Mouse (Mus musculus) kidney, embryonic 15.5 days (tissue): ENCODE data around the gene Tmem120b. TPM values are rescaled to one million over a fixed set of nuclear protein-coding genes. Genes with fewer than 3 reads are reported as not detected.

Experiments
- ATAC-seq: fragments of 200-750 bp; cut with Nextera tagmentation; replicated peaks from 2 replicates; pipeline ENCODE4 v1.8.0; 2017; ENCODE audit warnings: moderate TSS enrichment; ENCODE audit not compliant: low FRiP score
- H3K27ac ChIP-seq: fragments of 300-500 bp; sonication (generic); 2 replicates; pipeline ENCODE4 v1.5.1; 2015; ENCODE audit warnings: mild to moderate bottlenecking, inconsistent platforms
- H3K27me3 ChIP-seq: fragments of 300-500 bp; sonication (generic); 2 replicates; pipeline ENCODE4 v1.6.1; 2015; ENCODE audit warnings: inconsistent platforms
- H3K36me3 ChIP-seq: fragments of 300-500 bp; sonication (generic); 2 replicates; pipeline ENCODE4 v1.6.1; 2015; ENCODE audit warnings: inconsistent platforms
- H3K4me1 ChIP-seq: fragments of 300-500 bp; sonication (generic); 2 replicates; pipeline ENCODE4 v1.6.1; 2015; ENCODE audit warnings: inconsistent platforms
- H3K4me2 ChIP-seq: fragments of 300-500 bp; sonication (generic); 2 replicates; pipeline ENCODE4 v1.6.1; 2015; ENCODE audit warnings: moderate library complexity, mild to moderate bottlenecking, inconsistent platforms
- H3K4me3 ChIP-seq: fragments of 300-500 bp; sonication (generic); replicated peaks from 2 replicates; pipeline ENCODE4 v1.5.1; 2015; ENCODE audit warnings: mild to moderate bottlenecking, inconsistent platforms
- H3K9ac ChIP-seq: fragments of 300-500 bp; sonication (generic); 2 replicates; pipeline ENCODE4 v1.6.1; 2015; ENCODE audit warnings: mild to moderate bottlenecking, inconsistent platforms
- H3K9me3 ChIP-seq: fragments of 300-500 bp; sonication (generic); replicated peaks from 2 replicates; pipeline ENCODE4 v1.6.1; 2016; ENCODE audit warnings: inconsistent platforms
- WGBS: fragments of 180-500 bp; shearing (Covaris S2); methylation state at CpG from one replicate; pipeline ENCODE4 v1.1.7; 2015; ENCODE audit warnings: mixed read lengths; 5-methylcytosine and 5-hydroxymethylcytosine counted together
- polyA plus RNA-seq: library from polyadenylated mRNA; unstranded; fragments of >200 nt; fragmentation: Nextera tagmentation; extraction: Ambion mirVana; gene quantifications from 2 replicates; pipeline ENCODE4 v1.2.1, GENCODE M21; 2015

Gene Tmem120b
- polyA plus RNA-seq, 1 experiment from 2014 or later = 19.2 TPM

- WGBS = 6% methylated on average over 19 of the region's 19 CpGs
- peak; percentile 84 for ATAC-seq
- Histone ChIP-seq H3K9me3 (no peaks in the 10 kb centered on the region), H3K4me3 (peak overlapping the region; percentile 41), H3K9ac (no peak overlapping the region), H3K27me3 (no peaks in the 10 kb centered on the region), H3K36me3 (peaks cover 88% of the 10 kb centered on the region), H3K27ac (peak overlapping the region; percentile 66), H3K4me1 (peaks cover 59% of the 10 kb centered on the region), H3K4me2 (peak overlapping the region; percentile 56)
Observed at GRCm38 (mm10) chr5:123149451-123150400, 81.5 kb downstream of the Tmem120b start.

GRCm38 (mm10) chr5:123150641-123151040, 82.4 kb downstream of the Tmem120b start:
- Histone ChIP-seq H3K4me2 (peak overlapping the region; percentile 56), H3K27ac (peak overlapping the region; percentile 64), H3K36me3 (peaks cover 90% of the 10 kb centered on the region), H3K9me3 (no peaks in the 10 kb centered on the region), H3K27me3 (no peaks in the 10 kb centered on the region), H3K9ac (peak overlapping the region; percentile 43; the same call in 1 of the 2 replicates), H3K4me1 (peaks cover 50% of the 10 kb centered on the region), H3K4me3 (peak overlapping the region; percentile 41)
- no peak for ATAC-seq
- 25% methylated on average over 7 of the region's 7 CpGs for WGBS

- 0 out of 2 replicates have a peak, but pooled peaks have one; percentile 4 for ATAC-seq
- Histone ChIP-seq H3K4me3 (peak overlapping the region; percentile 41), H3K27ac (peak overlapping the region; percentile 64), H3K4me1 (peaks cover 46% of the 10 kb centered on the region), H3K36me3 (peaks cover 88% of the 10 kb centered on the region), H3K4me2 (peak overlapping the region; percentile 56), H3K27me3 (no peaks in the 10 kb centered on the region), H3K9ac (0 out of 2 replicates have a peak overlapping the region, but pooled peaks have one; percentile 43), H3K9me3 (no peaks in the 10 kb centered on the region)
- WGBS = 21% methylated on average over 7 of the region's 7 CpGs
Observed at GRCm38 (mm10) chr5:123151077-123151476, 82.9 kb downstream of the Tmem120b start.

- Histone ChIP-seq H3K4me1 (peaks cover 39% of the 10 kb centered on the region), H3K27me3 (no peaks in the 10 kb centered on the region), H3K4me3 (no peak overlapping the region), H3K27ac (0 out of 2 replicates have a peak overlapping the region, but pooled peaks have one; percentile 64), H3K36me3 (peaks cover 87% of the 10 kb centered on the region), H3K9me3 (no peaks in the 10 kb centered on the region), H3K9ac (no peak overlapping the region), H3K4me2 (peak overlapping the region; percentile 56; the same call in 1 of the 2 replicates)
- no peak for ATAC-seq
- WGBS = 84% methylated on average over 19 of the region's 19 CpGs
Observed at GRCm38 (mm10) chr5:123151707-123152362, 83.6 kb downstream of the Tmem120b start.

GRCm38 (mm10) chr5:123152901-123153300, 84.7 kb downstream of the Tmem120b start:
- peaks cover 87% of the 10 kb centered on the region for H3K36me3 ChIP-seq
- no peak overlapping the region for H3K27ac ChIP-seq
- H3K9ac ChIP-seq = no peak overlapping the region
- no peak overlapping the region for H3K4me2 ChIP-seq
- no peak for ATAC-seq
- H3K4me3 ChIP-seq = no peak overlapping the region
- 81% methylated on average over 1 of the region's 1 CpGs for WGBS
- peaks cover 38% of the 10 kb centered on the region for H3K4me1 ChIP-seq
- H3K9me3 ChIP-seq = no peaks in the 10 kb centered on the region
- H3K27me3 ChIP-seq = no peaks in the 10 kb centered on the region

GRCm38 (mm10) chr5:123155425-123155824, 87.2 kb downstream of the Tmem120b start:
- ATAC-seq = no peak
- no peak overlapping the region for H3K4me2 ChIP-seq
- 52% methylated on average over 7 of the region's 7 CpGs for WGBS
- H3K36me3 ChIP-seq = peaks cover 93% of the 10 kb centered on the region
- no peaks in the 10 kb centered on the region for H3K27me3 ChIP-seq
- H3K9me3 ChIP-seq = no peaks in the 10 kb centered on the region
- no peak overlapping the region for H3K27ac ChIP-seq
- H3K9ac ChIP-seq = no peak overlapping the region
- H3K4me3 ChIP-seq = no peak overlapping the region
- peaks cover 13% of the 10 kb centered on the region for H3K4me1 ChIP-seq

GRCm38 (mm10) chr5:123156763-123157162, 88.5 kb downstream of the Tmem120b start:
- Histone ChIP-seq H3K27ac (no peak overlapping the region), H3K4me3 (no peak overlapping the region), H3K9ac (no peak overlapping the region), H3K36me3 (peaks cover 94% of the 10 kb centered on the region), H3K4me2 (no peak overlapping the region), H3K9me3 (no peaks in the 10 kb centered on the region), H3K27me3 (no peaks in the 10 kb centered on the region), H3K4me1 (no peaks in the 10 kb centered on the region; the same call in 1 of the 2 replicates)
- ATAC-seq = no peak
- WGBS = 86% methylated on average over 12 of the region's 12 CpGs

- no peak overlapping the region for H3K4me2 ChIP-seq
- no peak overlapping the region for H3K27ac ChIP-seq
- 94% methylated on average over 4 of the region's 4 CpGs for WGBS
- H3K9ac ChIP-seq = no peak overlapping the region
- peaks cover 95% of the 10 kb centered on the region for H3K36me3 ChIP-seq
- no peaks in the 10 kb centered on the region for H3K27me3 ChIP-seq
- ATAC-seq = no peak
- no peaks in the 10 kb centered on the region for H3K4me1 ChIP-seq
- no peaks in the 10 kb centered on the region for H3K9me3 ChIP-seq
- no peak overlapping the region for H3K4me3 ChIP-seq
Observed at GRCm38 (mm10) chr5:123157972-123158371, 89.8 kb downstream of the Tmem120b start.

GRCm38 (mm10) chr5:123159446-123159845, 91.2 kb downstream of the Tmem120b start:
- H3K4me2 ChIP-seq = no peak overlapping the region
- H3K9me3 ChIP-seq = no peaks in the 10 kb centered on the region
- H3K4me1 ChIP-seq = no peaks in the 10 kb centered on the region
- H3K27ac ChIP-seq = no peak overlapping the region
- H3K36me3 ChIP-seq = peaks cover 95% of the 10 kb centered on the region
- ATAC-seq = no peak
- no peaks in the 10 kb centered on the region for H3K27me3 ChIP-seq
- H3K9ac ChIP-seq = no peak overlapping the region
- no peak overlapping the region for H3K4me3 ChIP-seq
- 88% methylated on average over 4 of the region's 4 CpGs for WGBS

GRCm38 (mm10) chr5:123159866-123160265, 91.7 kb downstream of the Tmem120b start:
- no peaks in the 10 kb centered on the region for H3K27me3 ChIP-seq
- H3K9me3 ChIP-seq = no peaks in the 10 kb centered on the region
- H3K36me3 ChIP-seq = peaks cover 94% of the 10 kb centered on the region
- H3K4me3 ChIP-seq = no peak overlapping the region
- no peaks in the 10 kb centered on the region for H3K4me1 ChIP-seq
- no peak for ATAC-seq
- H3K9ac ChIP-seq = no peak overlapping the region
- no peak overlapping the region for H3K27ac ChIP-seq
- no peak overlapping the region for H3K4me2 ChIP-seq
- 91% methylated on average over 15 of the region's 15 CpGs for WGBS

- no peaks in the 10 kb centered on the region for H3K9me3 ChIP-seq
- 79% methylated on average over 15 of the region's 15 CpGs for WGBS
- ATAC-seq = no peak
- H3K9ac ChIP-seq = no peak overlapping the region
- peaks cover 90% of the 10 kb centered on the region for H3K36me3 ChIP-seq
- H3K27ac ChIP-seq = no peak overlapping the region
- H3K27me3 ChIP-seq = no peaks in the 10 kb centered on the region
- no peaks in the 10 kb centered on the region for H3K4me1 ChIP-seq
- H3K4me2 ChIP-seq = no peak overlapping the region
- H3K4me3 ChIP-seq = no peak overlapping the region
Observed at GRCm38 (mm10) chr5:123160341-123160740, 92.1 kb downstream of the Tmem120b start.

- Histone ChIP-seq H3K4me1 (peaks cover 3% of the 10 kb centered on the region; the same call in 1 of the 2 replicates), H3K27ac (no peak overlapping the region), H3K27me3 (no peaks in the 10 kb centered on the region), H3K4me2 (no peak overlapping the region), H3K9me3 (no peaks in the 10 kb centered on the region), H3K36me3 (peaks cover 88% of the 10 kb centered on the region), H3K4me3 (no peak overlapping the region), H3K9ac (no peak overlapping the region)
- no peak for ATAC-seq
- WGBS = 74% methylated on average over 9 of the region's 9 CpGs
Observed at GRCm38 (mm10) chr5:123162942-123163341, 94.7 kb downstream of the Tmem120b start.
